Mouse (Mus musculus) stomach, postnatal 0 days (tissue): ENCODE data around the gene Arid1a.

Experiments used
- CTCF ChIP-seq: IDR thresholded peaks from 2 replicates; pipeline ENCODE4 v1.5.1; 2016; ENCODE audit warnings: antibody characterized with exemption, low read depth, mild to moderate bottlenecking, moderate library complexity
- EP300 ChIP-seq: optimal IDR thresholded peaks from 2 replicates; pipeline ENCODE3; 2016; ENCODE audit warnings: antibody characterized with exemption

GRCm38 (mm10) chr4:133645680-133646079 is 110.9 kb downstream of the Arid1a start:
- no peak for TF ChIP-seq CTCF
- no peak for TF ChIP-seq EP300
